Mouse (Mus musculus) right cerebral cortex, postnatal 4 days (tissue): ENCODE measurements at regions not wholly inside any gene's neighbourhood (a gene's known extent, or its start where the extent isn't known, plus 50 kb on each side); places are given as distances from the start of the nearest gene placed in this dataset.

Experiments used
- DNase-seq: peaks from one replicate; pipeline ENCODE4 v3.0.0-alpha.2; 2022

GRCm38 (mm10) chr3:35547696-35548095 is 206.2 kb upstream of the Atp11b start:
- DNase-seq: no peak

- no peak for DNase-seq
Observed at GRCm38 (mm10) chr3:35551791-35552190, 202.1 kb upstream of the Atp11b start.

DNA sequence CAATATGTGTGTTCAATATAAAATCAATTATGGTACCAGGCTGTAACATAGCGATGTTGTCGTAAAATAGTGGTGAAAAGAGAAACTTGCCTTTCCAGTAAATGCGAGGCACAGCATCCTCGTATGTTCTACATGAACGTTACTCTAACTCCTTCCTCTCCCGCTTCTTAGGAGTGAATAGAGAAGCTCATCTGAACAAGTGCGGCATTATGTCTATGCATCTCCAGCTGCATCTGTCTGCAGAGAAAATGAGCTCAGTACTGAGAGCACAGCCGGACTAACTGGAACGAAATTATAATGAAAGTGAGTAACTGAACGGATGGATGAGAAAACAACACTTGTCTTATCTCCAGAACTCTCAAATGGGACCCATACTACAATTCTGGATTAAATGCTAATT is 193.5 kb upstream of the Atp11b start:
- DNase-seq: no peak

- peak; percentile 75 for DNase-seq
Observed at GRCm38 (mm10) chr3:35574402-35574801, 179.5 kb upstream of the Atp11b start.
